Mouse (Mus musculus) adrenal gland, postnatal 14 days (tissue): ENCODE measurements at regions not wholly inside any gene's neighbourhood (a gene's known extent, or its start where the extent isn't known, plus 50 kb on each side); places are given as distances from the start of the nearest gene placed in this dataset.

ENCODE experiments used
- DNase-seq: peaks from one replicate; pipeline ENCODE4 v3.0.0; 2021; ENCODE audit warnings: mixed read lengths

DNA sequence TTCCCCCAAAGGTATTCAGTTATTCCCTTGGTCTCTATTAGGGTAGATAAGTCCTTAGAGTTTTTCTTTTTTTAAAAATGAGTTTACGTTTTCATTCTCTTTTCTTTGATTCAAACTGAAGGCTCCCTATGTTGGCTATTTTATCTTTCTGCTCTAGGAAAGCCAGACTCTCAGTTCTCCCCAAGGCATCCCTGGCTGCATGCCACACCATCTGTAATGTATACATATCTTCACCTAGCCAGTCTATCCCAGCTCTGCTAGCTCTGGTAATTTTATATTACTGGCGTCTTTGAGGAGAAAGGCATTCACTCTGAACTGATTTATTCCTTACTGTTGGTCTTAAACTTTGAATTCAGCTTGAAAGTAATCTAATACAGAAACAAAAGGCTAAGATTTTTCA, 65.2 kb upstream of the Cabcoco1 start:
- DNase-seq: no peak

DNA sequence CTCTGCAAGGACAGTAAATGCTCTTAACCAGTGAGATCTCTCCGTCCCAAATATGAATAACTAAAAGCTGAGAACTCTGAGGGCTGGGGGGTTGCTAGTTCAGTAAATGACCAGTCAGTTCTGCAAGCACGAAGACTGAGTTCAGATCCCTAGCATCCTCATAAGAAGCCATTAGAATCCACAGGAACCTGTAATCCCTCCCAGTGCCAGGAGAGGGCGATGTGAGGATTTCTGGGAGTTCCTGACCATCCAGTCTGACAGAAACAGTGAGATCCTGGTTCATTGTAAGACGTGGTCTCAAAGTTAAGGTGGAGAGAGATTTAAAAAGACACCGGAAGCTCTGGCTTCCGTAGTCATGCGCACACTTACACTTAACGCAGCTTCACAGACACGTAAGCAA, 70.2 kb upstream of the Cabcoco1 start:
- peak; percentile 66 for DNase-seq

DNA sequence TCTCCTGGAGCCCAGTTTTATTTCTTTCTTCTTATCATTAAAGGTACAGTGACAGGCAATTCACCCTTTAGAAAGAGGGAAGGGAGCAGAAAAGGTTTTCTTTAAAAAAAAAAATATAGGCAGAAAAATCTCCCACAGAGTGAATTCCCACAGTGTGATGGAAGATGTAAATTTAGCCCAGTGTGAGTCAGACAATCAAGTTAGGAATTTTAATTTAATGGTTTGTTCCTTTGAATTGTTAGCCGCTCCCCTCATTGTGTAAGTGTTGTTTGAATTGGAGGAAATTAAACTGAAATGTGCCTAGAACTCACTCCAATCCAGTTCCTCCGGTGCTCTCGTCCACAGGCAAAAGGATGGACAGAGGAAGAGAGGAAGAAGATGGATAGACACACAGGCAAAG, 71.0 kb upstream of the Cabcoco1 start:
- no peak for DNase-seq

DNA sequence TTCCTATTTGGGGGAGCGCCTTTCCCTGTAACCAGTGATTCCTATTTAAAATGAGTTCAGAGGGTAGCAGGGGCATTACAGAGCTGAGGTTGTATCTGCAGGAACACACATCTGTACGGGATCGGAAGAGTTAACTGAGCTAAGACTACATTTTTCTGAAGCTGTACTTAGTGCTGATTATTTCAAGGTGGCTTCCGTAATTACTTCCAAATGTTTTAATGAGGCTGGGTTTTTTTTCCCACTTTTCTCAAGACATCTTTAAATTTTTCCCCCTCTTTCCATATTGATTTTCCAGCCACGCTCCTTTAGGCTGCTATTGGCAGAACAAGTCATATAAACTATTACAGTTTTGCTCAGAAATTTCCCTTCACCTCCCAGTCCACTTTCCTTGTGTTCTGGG, 82.1 kb upstream of the Cabcoco1 start:
- DNase-seq: no peak

DNA sequence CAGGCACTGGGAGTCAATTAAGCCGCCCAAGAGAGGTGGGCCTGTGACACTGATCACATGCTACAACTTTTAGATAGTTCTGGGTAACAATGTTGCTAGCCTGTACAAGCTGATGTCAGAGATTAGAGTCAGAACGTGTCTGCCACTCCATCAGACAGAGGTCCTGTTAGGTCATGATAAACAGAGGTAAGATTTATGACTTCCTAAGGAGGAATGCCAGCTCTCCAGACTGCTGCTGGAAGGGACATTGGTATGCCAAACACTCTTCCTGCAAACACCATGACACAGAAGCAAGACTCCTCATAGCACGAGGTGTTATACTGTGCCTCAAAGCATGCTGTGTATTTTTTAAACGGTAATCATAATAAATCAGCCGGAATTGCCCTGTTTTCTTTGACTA, 83.6 kb upstream of the Cabcoco1 start:
- no peak for DNase-seq

DNA sequence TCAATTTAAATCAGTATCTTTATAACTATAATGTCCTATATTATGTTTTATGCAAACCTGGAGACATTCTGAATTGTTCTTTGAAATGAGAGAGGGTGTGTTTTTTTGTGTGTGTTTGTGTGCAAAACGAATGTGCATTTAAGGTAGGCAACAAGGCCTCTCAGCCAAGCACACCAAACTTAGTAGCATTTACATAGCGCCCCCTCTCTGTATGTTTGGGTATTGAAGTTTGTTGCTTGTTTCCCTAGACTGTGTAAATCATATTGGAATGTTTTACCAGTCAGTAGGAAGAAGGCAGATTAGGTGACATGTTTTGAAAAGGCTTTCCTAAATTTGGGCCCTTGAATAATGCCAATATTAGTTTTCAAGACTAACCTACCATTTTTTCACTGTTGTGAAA, 84.1 kb upstream of the Cabcoco1 start:
- no peak for DNase-seq

DNA sequence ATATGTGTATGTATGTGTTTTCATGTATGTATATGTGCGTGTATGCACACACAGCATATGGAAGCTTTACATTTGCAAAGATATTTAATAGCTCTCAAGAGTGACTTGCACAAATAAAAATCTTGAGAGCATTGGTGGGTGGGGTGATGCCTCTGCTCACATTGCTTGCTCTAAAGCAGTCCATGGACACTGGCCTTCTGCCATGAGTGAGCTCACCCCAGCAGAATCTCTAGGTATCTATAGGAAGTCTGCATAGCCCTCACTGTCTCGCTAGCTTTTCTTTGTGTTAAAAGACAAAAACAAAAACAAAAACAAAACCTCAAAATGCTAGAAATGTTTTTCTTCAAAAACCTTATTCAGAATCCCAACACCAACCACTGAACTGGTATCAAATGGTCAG, 87.8 kb upstream of the Cabcoco1 start:
- DNase-seq: no peak

DNA sequence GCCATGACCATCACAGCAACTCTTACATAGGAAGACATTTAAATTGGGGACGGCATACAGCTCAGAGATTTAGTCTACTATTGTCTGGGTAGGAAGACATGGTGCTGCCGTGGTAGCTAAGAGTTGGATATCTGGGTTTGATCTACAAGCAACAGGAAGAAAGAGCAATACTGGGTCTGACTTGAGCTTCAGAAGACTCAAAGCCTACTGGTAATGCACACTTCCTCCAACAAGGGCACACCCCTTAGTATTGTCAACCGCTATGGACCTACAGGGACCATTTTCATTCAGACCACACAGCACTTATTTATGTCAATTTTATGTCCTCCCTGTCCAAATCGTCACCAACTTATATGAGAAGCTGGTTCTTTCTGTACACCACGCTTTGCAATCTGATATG, 90.3 kb upstream of the Tmem26 start:
- no peak for DNase-seq

DNA sequence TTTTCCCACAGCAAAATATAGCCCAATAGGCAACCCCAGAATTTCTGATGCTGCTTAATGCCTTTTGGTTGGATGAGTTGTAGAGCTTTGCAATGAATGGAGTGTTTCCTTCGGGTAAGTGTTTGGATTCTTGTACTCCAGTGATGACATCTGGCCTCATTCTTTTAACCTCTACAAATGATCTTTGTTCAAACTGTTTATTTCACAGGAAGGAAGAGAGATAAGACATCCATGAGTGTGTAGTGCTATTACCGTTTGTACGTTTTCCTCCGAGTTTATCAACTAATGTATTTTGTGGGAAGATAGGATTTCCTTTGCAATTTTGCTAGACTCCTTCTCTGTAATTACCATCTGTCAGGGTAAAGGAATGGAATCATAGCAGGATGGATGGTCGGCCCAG, 70.7 kb upstream of the Tmem26 start:
- DNase-seq: no peak

DNA sequence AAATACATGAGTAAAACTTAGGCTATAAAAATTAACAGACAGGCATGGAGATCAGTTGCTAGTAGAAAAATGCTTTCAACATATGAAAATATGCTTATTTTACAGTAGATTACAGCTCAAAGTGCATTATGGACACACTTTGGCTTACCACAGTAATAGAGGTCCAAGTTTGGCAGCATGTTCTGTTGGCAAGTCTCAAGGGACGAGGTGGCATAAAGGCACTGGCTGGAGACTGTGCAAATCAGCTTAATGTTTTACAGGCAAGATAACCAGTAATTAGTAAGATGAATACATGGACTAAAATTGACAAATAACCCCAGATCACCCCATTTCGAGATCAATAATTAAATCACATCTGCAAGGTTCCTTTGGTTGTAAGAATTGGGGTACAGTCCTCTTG, 68.0 kb upstream of the Tmem26 start:
- DNase-seq: no peak

DNA sequence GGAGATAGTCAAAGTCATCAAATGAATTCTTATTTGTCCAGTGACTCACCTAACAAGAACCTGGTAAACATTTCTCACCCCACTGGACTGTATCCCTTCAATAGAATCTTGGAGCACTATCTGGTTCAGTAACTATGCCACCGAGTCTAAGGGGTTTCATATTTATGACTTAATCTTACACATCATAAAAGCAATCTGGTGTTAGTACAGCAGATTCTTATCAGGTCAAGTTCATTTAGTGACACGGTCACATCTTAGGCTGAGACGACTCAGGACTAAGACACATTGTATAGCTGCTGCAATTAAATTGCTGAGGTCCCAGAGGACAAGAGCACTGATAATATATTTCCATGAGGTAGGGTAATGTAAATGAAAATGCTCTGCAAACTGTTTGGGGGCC, 57.4 kb upstream of the Tmem26 start:
- no peak for DNase-seq

DNA sequence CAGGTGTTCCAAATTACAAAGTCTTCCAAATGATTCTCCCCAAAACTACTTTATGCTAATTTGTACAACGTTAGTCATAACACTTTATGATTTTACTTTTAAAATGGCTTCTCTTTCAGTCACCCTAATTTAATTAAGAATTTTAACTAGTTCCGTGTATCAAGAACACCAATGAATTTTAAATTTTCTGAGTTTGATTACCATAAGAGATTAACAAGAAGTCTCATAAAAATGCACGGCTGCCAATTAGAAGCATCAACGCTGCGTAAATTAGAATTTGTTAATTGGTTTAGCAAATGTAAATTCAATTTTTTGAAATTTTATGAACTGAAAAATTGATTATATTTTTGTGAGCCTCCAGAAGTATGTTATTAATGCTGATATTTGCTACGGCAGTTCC, 54.1 kb upstream of the Tmem26 start:
- DNase-seq: no peak

DNA sequence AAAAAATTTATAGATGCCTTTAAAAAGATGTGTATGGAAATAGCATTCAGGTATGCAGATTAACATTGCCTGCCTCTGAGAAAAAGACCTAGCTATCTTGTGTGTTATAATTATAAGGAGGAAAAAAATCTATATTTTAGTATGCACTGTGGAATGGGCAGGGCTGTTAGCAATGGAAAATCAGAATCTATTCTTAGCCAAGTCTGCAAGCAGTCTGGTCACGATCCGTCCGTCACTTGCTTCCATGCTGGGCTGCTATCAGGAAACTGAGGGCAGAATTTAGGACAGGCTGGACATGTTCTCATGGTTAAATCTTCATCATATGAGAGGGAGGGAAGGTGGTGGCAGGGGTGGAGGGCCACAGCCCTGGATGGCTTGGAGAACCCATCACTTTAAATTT, 53.5 kb upstream of the Tmem26 start:
- DNase-seq: no peak

DNA sequence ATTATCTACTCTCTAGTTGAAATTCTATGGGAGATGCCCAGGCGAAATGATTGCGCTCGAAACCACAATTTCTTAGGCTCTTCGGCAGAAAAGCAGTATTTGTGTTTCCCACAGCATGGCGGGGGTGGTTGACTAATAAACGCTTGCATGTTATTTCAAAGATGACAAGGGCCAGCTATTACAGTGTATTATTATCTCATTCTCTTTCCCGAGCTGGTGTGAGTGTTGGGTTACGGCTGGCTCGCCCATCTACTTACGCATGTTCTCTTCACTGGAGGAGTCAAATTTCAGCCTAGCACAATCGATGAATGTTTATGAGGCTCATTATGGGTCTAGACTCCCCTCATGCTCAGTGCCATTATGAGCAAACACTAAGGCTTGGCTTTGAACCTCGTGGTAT, 51.2 kb upstream of the Tmem26 start:
- no peak for DNase-seq

DNA sequence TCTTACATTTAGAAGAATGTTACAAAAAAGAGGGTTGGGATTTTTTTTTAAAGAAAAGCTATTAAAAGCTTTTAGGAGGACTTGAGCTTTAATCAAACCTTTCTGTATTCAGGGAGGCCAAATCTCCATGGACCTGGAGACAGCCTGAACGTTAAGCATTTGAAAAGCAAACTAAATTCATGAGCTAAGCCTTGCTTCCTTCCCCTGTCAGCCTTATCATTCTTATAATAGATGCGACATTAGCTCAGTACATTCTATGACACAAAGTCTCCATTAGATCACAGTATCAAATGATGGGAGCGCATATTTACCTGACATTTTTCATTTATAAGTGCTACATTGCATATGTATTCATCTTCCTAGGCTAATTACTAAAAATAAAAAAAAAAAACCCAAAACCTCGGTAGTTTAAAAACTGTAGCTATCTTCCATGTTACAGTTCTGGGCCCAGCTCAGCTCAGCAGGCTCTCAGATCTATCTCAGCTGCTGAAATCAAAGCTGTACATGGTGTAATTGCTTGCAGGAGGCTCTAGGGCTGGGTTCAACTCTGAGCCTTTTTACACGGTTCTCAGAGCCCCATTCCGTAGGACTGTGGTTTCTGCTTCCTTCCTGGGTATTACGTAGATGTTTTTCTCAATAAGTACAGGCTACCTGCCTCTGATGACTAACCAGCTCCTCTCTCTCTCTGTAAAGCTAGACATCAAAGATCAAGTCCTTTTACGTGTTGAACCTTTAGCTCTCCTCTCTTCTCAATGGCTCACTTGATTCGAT, 50.2 kb upstream of the Tmem26 start:
- DNase-seq: no peak
